Mouse (Mus musculus): ENCODE measurements around the gene Zfyve1. TPM values are rescaled to one million over a fixed set of nuclear protein-coding genes. Genes with fewer than 3 reads are reported as not detected.
A peak's percentile ranks its signal among the peaks of the same experiment; 100 is the strongest.
"Not testable (repeated sequence)": the region's sequence is repeated elsewhere in the genome, so short reads cannot be mapped to it uniquely, and the experiment has no call there.

Gene Zfyve1
- total RNA-seq (2017), result 22.4 and 27.8 TPM in 2 replicates

GRCm38 (mm10) chr12:83597025-83597501 is at the start of gene Zfyve1:
Gene Zfyve1 (minus strand): TSS chr12:83597222.
- peak; percentile 100 for ATAC-seq (replicated peaks in 1 of 2; ENCODE audit: insufficient read depth in 1 of 2, low FRiP score in 2 of 2, low TSS enrichment in 1 of 2, low read depth in 1 of 2, poor library complexity in 2 of 2, severe bottlenecking in 2 of 2)

GRCm38 (mm10) chr12:83643116-83643515 is 46.1 kb upstream of the Zfyve1 start:
- no peak for ATAC-seq (replicated peaks in 1 of 2; ENCODE audit: insufficient read depth in 1 of 2, low FRiP score in 2 of 2, low TSS enrichment in 1 of 2, low read depth in 1 of 2, poor library complexity in 2 of 2, severe bottlenecking in 2 of 2)

GRCm38 (mm10) chr12:83641233-83641632 is 44.2 kb upstream of the Zfyve1 start:
- ATAC-seq (replicated peaks in 1 of 2; ENCODE audit: insufficient read depth in 1 of 2, low FRiP score in 2 of 2, low TSS enrichment in 1 of 2, low read depth in 1 of 2, poor library complexity in 2 of 2, severe bottlenecking in 2 of 2), result no peak

GRCm38 (mm10) chr12:83633807-83634206 is 36.8 kb upstream of the Zfyve1 start:
- ATAC-seq (replicated peaks in 1 of 2; ENCODE audit: insufficient read depth in 1 of 2, low FRiP score in 2 of 2, low TSS enrichment in 1 of 2, low read depth in 1 of 2, poor library complexity in 2 of 2, severe bottlenecking in 2 of 2), result no peak

- ATAC-seq (replicated peaks in 1 of 2; ENCODE audit: insufficient read depth in 1 of 2, low FRiP score in 2 of 2, low TSS enrichment in 1 of 2, low read depth in 1 of 2, poor library complexity in 2 of 2, severe bottlenecking in 2 of 2), result peak; percentile 14 to 17; a peak in 2 of 4 replicates
Observed at GRCm38 (mm10) chr12:83632680-83633025, 35.6 kb upstream of the Zfyve1 start.

- peak; percentile 98 to 99 for ATAC-seq (replicated peaks in 1 of 2; ENCODE audit: insufficient read depth in 1 of 2, low FRiP score in 2 of 2, low TSS enrichment in 1 of 2, low read depth in 1 of 2, poor library complexity in 2 of 2, severe bottlenecking in 2 of 2)
Observed at GRCm38 (mm10) chr12:83631743-83632679, 35.0 kb upstream of the Zfyve1 start.

GRCm38 (mm10) chr12:83630936-83631335 is 33.9 kb upstream of the Zfyve1 start, which contains the start of gene Rbm25:
Gene Rbm25 (plus strand): TSS chr12:83631236.
- not testable (repeated sequence) for ATAC-seq (replicated peaks in 1 of 2; ENCODE audit: insufficient read depth in 1 of 2, low FRiP score in 2 of 2, low TSS enrichment in 1 of 2, low read depth in 1 of 2, poor library complexity in 2 of 2, severe bottlenecking in 2 of 2)

- no peak for ATAC-seq (replicated peaks in 1 of 2; ENCODE audit: insufficient read depth in 1 of 2, low FRiP score in 2 of 2, low TSS enrichment in 1 of 2, low read depth in 1 of 2, poor library complexity in 2 of 2, severe bottlenecking in 2 of 2)
Observed at GRCm38 (mm10) chr12:83624321-83624720, 27.3 kb upstream of the Zfyve1 start.

GRCm38 (mm10) chr12:83622031-83622755 is 25.2 kb upstream of the Zfyve1 start:
- no peak for ATAC-seq (replicated peaks in 1 of 2; ENCODE audit: insufficient read depth in 1 of 2, low FRiP score in 2 of 2, low TSS enrichment in 1 of 2, low read depth in 1 of 2, poor library complexity in 2 of 2, severe bottlenecking in 2 of 2)

- ATAC-seq (replicated peaks in 1 of 2; ENCODE audit: insufficient read depth in 1 of 2, low FRiP score in 2 of 2, low TSS enrichment in 1 of 2, low read depth in 1 of 2, poor library complexity in 2 of 2, severe bottlenecking in 2 of 2), result not testable (repeated sequence)
Observed at GRCm38 (mm10) chr12:83620694-83621093, 23.7 kb upstream of the Zfyve1 start.

- ATAC-seq (replicated peaks in 1 of 2; ENCODE audit: insufficient read depth in 1 of 2, low FRiP score in 2 of 2, low TSS enrichment in 1 of 2, low read depth in 1 of 2, poor library complexity in 2 of 2, severe bottlenecking in 2 of 2), result no peak
Observed at GRCm38 (mm10) chr12:83618981-83619380, 22.0 kb upstream of the Zfyve1 start.

- ATAC-seq (replicated peaks in 1 of 2; ENCODE audit: insufficient read depth in 1 of 2, low FRiP score in 2 of 2, low TSS enrichment in 1 of 2, low read depth in 1 of 2, poor library complexity in 2 of 2, severe bottlenecking in 2 of 2), result peak; percentile 53 to 72; a peak in 2 of 4 replicates
Observed at GRCm38 (mm10) chr12:83617261-83617660, 20.2 kb upstream of the Zfyve1 start.

GRCm38 (mm10) chr12:83606411-83606810 is 9.4 kb upstream of the Zfyve1 start:
- ATAC-seq (replicated peaks in 1 of 2; ENCODE audit: insufficient read depth in 1 of 2, low FRiP score in 2 of 2, low TSS enrichment in 1 of 2, low read depth in 1 of 2, poor library complexity in 2 of 2, severe bottlenecking in 2 of 2), result not testable (repeated sequence)

- no peak for ATAC-seq (replicated peaks in 1 of 2; ENCODE audit: insufficient read depth in 1 of 2, low FRiP score in 2 of 2, low TSS enrichment in 1 of 2, low read depth in 1 of 2, poor library complexity in 2 of 2, severe bottlenecking in 2 of 2)
Observed at GRCm38 (mm10) chr12:83602285-83602684, 5.3 kb upstream of the Zfyve1 start.

- ATAC-seq (replicated peaks in 1 of 2; ENCODE audit: insufficient read depth in 1 of 2, low FRiP score in 2 of 2, low TSS enrichment in 1 of 2, low read depth in 1 of 2, poor library complexity in 2 of 2, severe bottlenecking in 2 of 2), result no peak
Observed at GRCm38 (mm10) chr12:83597881-83598280, 859 bp upstream of the Zfyve1 start.

GRCm38 (mm10) chr12:83596191-83596954 is 649 bp downstream of the Zfyve1 start:
- no peak for ATAC-seq (replicated peaks in 1 of 2; ENCODE audit: insufficient read depth in 1 of 2, low FRiP score in 2 of 2, low TSS enrichment in 1 of 2, low read depth in 1 of 2, poor library complexity in 2 of 2, severe bottlenecking in 2 of 2)

GRCm38 (mm10) chr12:83594454-83595040 is 2.5 kb downstream of the Zfyve1 start:
- ATAC-seq (replicated peaks in 1 of 2; ENCODE audit: insufficient read depth in 1 of 2, low FRiP score in 2 of 2, low TSS enrichment in 1 of 2, low read depth in 1 of 2, poor library complexity in 2 of 2, severe bottlenecking in 2 of 2), result no peak
